Mouse (Mus musculus): Measurements from ENCODE around the gene Ldlrad3. TPM values are rescaled to one million over a fixed set of nuclear protein-coding genes. Genes with fewer than 3 reads are reported as not detected.

Ldlrad3 gene
- polyA plus RNA-seq, 1 experiment from 2014 or later, result 37.1 TPM

GRCm38 (mm10) chr2:102181459-102181858, 4.7 kb downstream of the Ldlrad3 start:
- H3K9ac ChIP-seq, result no peak overlapping the region
- H3K4me2 ChIP-seq, result no peak overlapping the region
- no peak for ATAC-seq (ENCODE audit: low FRiP score)
- H3K4me1 ChIP-seq (replicated peaks), result peaks cover 39% of the 10 kb centered on the region
- no peak overlapping the region for H3K27ac ChIP-seq
- no peaks in the 10 kb centered on the region for H3K9me3 ChIP-seq
- no peaks in the 10 kb centered on the region for H3K36me3 ChIP-seq
- no peak overlapping the region for H3K4me3 ChIP-seq
- WGBS, result 87% methylated on average over 2 of the region's 2 CpGs
- no peaks in the 10 kb centered on the region for H3K27me3 ChIP-seq

GRCm38 (mm10) chr2:102176434-102176772, 9.8 kb downstream of the Ldlrad3 start:
- 66% methylated on average over 5 of the region's 5 CpGs for WGBS
- no peak overlapping the region for H3K4me3 ChIP-seq
- no peak overlapping the region for H3K9ac ChIP-seq
- peaks cover 13% of the 10 kb centered on the region for H3K4me1 ChIP-seq (replicated peaks)
- H3K27ac ChIP-seq, result peak overlapping the region; percentile 18; the same call in 1 of the 2 replicates
- H3K4me2 ChIP-seq, result no peak overlapping the region
- ATAC-seq (ENCODE audit: low FRiP score), result no peak
- H3K9me3 ChIP-seq, result no peaks in the 10 kb centered on the region
- no peaks in the 10 kb centered on the region for H3K36me3 ChIP-seq
- no peaks in the 10 kb centered on the region for H3K27me3 ChIP-seq

GRCm38 (mm10) chr2:102175741-102176433, 10.3 kb downstream of the Ldlrad3 start:
- H3K4me2 ChIP-seq, result no peak overlapping the region
- 77% methylated on average over 15 of the region's 15 CpGs for WGBS
- H3K27ac ChIP-seq, result peak overlapping the region; percentile 18; the same call in 1 of the 2 replicates
- H3K9me3 ChIP-seq, result no peaks in the 10 kb centered on the region
- peaks cover 13% of the 10 kb centered on the region for H3K4me1 ChIP-seq (replicated peaks)
- H3K36me3 ChIP-seq, result no peaks in the 10 kb centered on the region
- no peaks in the 10 kb centered on the region for H3K27me3 ChIP-seq
- no peak overlapping the region for H3K4me3 ChIP-seq
- H3K9ac ChIP-seq, result no peak overlapping the region
- no peak for ATAC-seq (ENCODE audit: low FRiP score)

- Histone ChIP-seq H3K9ac (no peak overlapping the region), H3K9me3 (no peaks in the 10 kb centered on the region), H3K27me3 (no peaks in the 10 kb centered on the region), H3K4me2 (no peak overlapping the region), H3K4me1 (replicated peaks) (peaks cover 15% of the 10 kb centered on the region), H3K36me3 (no peaks in the 10 kb centered on the region), H3K4me3 (no peak overlapping the region), H3K27ac (no peak overlapping the region)
- ATAC-seq (ENCODE audit: low FRiP score), result no peak
- 71% methylated on average over 4 of the region's 4 CpGs for WGBS
Measured at GRCm38 (mm10) chr2:102172458-102172857, 13.7 kb downstream of the Ldlrad3 start.

GRCm38 (mm10) chr2:102166550-102167325, 19.4 kb downstream of the Ldlrad3 start:
- Histone ChIP-seq H3K4me3 (no peak overlapping the region), H3K9ac (0 out of 2 replicates have a peak overlapping the region, but pooled peaks have one; percentile 10), H3K4me1 (replicated peaks) (peaks cover 31% of the 10 kb centered on the region), H3K27me3 (no peaks in the 10 kb centered on the region), H3K36me3 (no peaks in the 10 kb centered on the region), H3K27ac (peak overlapping the region; percentile 64), H3K9me3 (no peaks in the 10 kb centered on the region), H3K4me2 (0 out of 2 replicates have a peak overlapping the region, but pooled peaks have one; percentile 13)
- WGBS, result 37% methylated on average over 15 of the region's 15 CpGs
- ATAC-seq (ENCODE audit: low FRiP score), result peak; percentile 45

- H3K27me3 ChIP-seq, result no peaks in the 10 kb centered on the region
- no peak overlapping the region for H3K4me2 ChIP-seq
- ATAC-seq (ENCODE audit: low FRiP score), result no peak
- H3K9me3 ChIP-seq, result no peaks in the 10 kb centered on the region
- H3K36me3 ChIP-seq, result no peaks in the 10 kb centered on the region
- H3K27ac ChIP-seq, result no peak overlapping the region
- H3K4me3 ChIP-seq, result no peak overlapping the region
- peaks cover 34% of the 10 kb centered on the region for H3K4me1 ChIP-seq (replicated peaks)
- 96% methylated on average over 3 of the region's 3 CpGs for WGBS
- H3K9ac ChIP-seq, result no peak overlapping the region
Measured at GRCm38 (mm10) chr2:102163106-102163505, 23.1 kb downstream of the Ldlrad3 start.

GRCm38 (mm10) chr2:102157555-102157954, 28.6 kb downstream of the Ldlrad3 start:
- Histone ChIP-seq H3K27ac (no peak overlapping the region), H3K4me1 (replicated peaks) (peaks cover 40% of the 10 kb centered on the region), H3K27me3 (no peaks in the 10 kb centered on the region), H3K4me2 (no peak overlapping the region), H3K9ac (no peak overlapping the region), H3K36me3 (no peaks in the 10 kb centered on the region), H3K4me3 (no peak overlapping the region), H3K9me3 (no peaks in the 10 kb centered on the region)
- WGBS, result 89% methylated on average over 3 of the region's 3 CpGs
- no peak for ATAC-seq (ENCODE audit: low FRiP score)

GRCm38 (mm10) chr2:102157010-102157409, 29.2 kb downstream of the Ldlrad3 start:
- no peaks in the 10 kb centered on the region for H3K9me3 ChIP-seq
- 0 out of 2 replicates have a peak, but pooled peaks have one; percentile 9 for ATAC-seq (ENCODE audit: low FRiP score)
- no peak overlapping the region for H3K9ac ChIP-seq
- H3K27ac ChIP-seq, result peak overlapping the region; percentile 66
- 78% methylated on average over 9 of the region's 9 CpGs for WGBS
- peaks cover 40% of the 10 kb centered on the region for H3K4me1 ChIP-seq (replicated peaks)
- no peak overlapping the region for H3K4me3 ChIP-seq
- no peak overlapping the region for H3K4me2 ChIP-seq
- no peaks in the 10 kb centered on the region for H3K27me3 ChIP-seq
- H3K36me3 ChIP-seq, result no peaks in the 10 kb centered on the region

- H3K27me3 ChIP-seq, result no peaks in the 10 kb centered on the region
- H3K4me1 ChIP-seq (replicated peaks), result peaks cover 40% of the 10 kb centered on the region
- peak; percentile 46 for ATAC-seq (ENCODE audit: low FRiP score)
- H3K27ac ChIP-seq, result peak overlapping the region; percentile 66
- no peak overlapping the region for H3K9ac ChIP-seq
- no peaks in the 10 kb centered on the region for H3K36me3 ChIP-seq
- 24% methylated on average over 9 of the region's 9 CpGs for WGBS
- no peaks in the 10 kb centered on the region for H3K9me3 ChIP-seq
- H3K4me3 ChIP-seq, result no peak overlapping the region
- no peak overlapping the region for H3K4me2 ChIP-seq
Measured at GRCm38 (mm10) chr2:102156460-102156859, 29.7 kb downstream of the Ldlrad3 start.

GRCm38 (mm10) chr2:102155306-102156015, 30.7 kb downstream of the Ldlrad3 start:
- Histone ChIP-seq H3K27me3 (no peaks in the 10 kb centered on the region), H3K4me1 (replicated peaks) (peaks cover 40% of the 10 kb centered on the region), H3K9me3 (no peaks in the 10 kb centered on the region), H3K36me3 (no peaks in the 10 kb centered on the region), H3K4me2 (no peak overlapping the region), H3K4me3 (no peak overlapping the region), H3K27ac (peak overlapping the region; percentile 66; the same call in 1 of the 2 replicates), H3K9ac (no peak overlapping the region)
- 56% methylated on average over 5 of the region's 5 CpGs for WGBS
- no peak for ATAC-seq (ENCODE audit: low FRiP score)

- WGBS, result 67% methylated on average over 6 of the region's 6 CpGs
Measured at GRCm38 (mm10) chr2:102154771-102155211, 31.4 kb downstream of the Ldlrad3 start.

GRCm38 (mm10) chr2:102154328-102154727, 31.9 kb downstream of the Ldlrad3 start:
- no peak overlapping the region for H3K27ac ChIP-seq
- no peak overlapping the region for H3K4me2 ChIP-seq
- no peak overlapping the region for H3K9ac ChIP-seq
- H3K4me1 ChIP-seq (replicated peaks), result peaks cover 40% of the 10 kb centered on the region
- WGBS, result 65% methylated on average over 4 of the region's 4 CpGs
- H3K9me3 ChIP-seq, result no peaks in the 10 kb centered on the region
- H3K27me3 ChIP-seq, result no peaks in the 10 kb centered on the region
- no peak overlapping the region for H3K4me3 ChIP-seq
- no peak for ATAC-seq (ENCODE audit: low FRiP score)
- H3K36me3 ChIP-seq, result no peaks in the 10 kb centered on the region

More at GRCm38 (mm10) chr2:102154771-102155211, 31.4 kb downstream of the Ldlrad3 start:
- no peak overlapping the region for H3K4me2 ChIP-seq
- H3K9ac ChIP-seq, result no peak overlapping the region
- H3K27ac ChIP-seq, result no peak overlapping the region
- no peaks in the 10 kb centered on the region for H3K9me3 ChIP-seq
- H3K27me3 ChIP-seq, result no peaks in the 10 kb centered on the region
- H3K4me3 ChIP-seq, result no peak overlapping the region
- H3K4me1 ChIP-seq (replicated peaks), result peaks cover 40% of the 10 kb centered on the region
- H3K36me3 ChIP-seq, result no peaks in the 10 kb centered on the region
- no peak for ATAC-seq (ENCODE audit: low FRiP score)

All from hindbrain, embryonic 13.5 days (tissue).